In the genomic region with DNA sequence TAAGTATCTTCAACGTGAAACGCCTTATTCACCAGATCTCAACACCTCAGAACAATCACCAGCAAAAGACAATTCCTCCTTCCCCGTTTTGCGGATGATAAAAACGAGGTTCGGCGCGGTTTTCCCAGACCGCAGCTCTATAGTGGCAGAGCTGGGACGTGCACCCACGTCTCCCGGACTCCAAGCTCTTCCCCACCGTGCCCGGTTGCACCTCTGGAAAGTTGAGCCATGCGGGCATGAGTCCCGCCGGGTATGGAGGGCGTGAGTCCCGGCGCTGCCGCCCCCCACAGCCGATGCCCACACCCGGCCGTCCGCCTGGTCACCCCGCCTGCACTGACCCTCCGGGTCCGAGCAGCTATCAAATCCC, we compare ENCODE assay signal across 7 mouse cellular contexts. TPM values are rescaled to one million over a fixed set of nuclear protein-coding genes. Genes with fewer than 3 reads are reported as not detected.
DNase-seq lines count a peak whose midpoint lies in the region; ATAC-seq lines count a peak whose summit lies in the region.

No protein-coding gene starts in this region.

- H3K9me3 ChIP-seq in megakaryocyte, embryonic 14.5 days = no peaks in the 10 kb centered on the region
- no peaks in the 10 kb centered on the region for H3K9me3 ChIP-seq in embryonic facial prominence, embryonic 11.5 days (replicated peaks; ENCODE audit: control insufficient read depth, low read length)
- no peaks in the 10 kb centered on the region for H3K9me3 ChIP-seq in limb, embryonic 10.5 days (replicated peaks)
- no peaks in the 10 kb centered on the region for H3K9me3 ChIP-seq in stomach, embryonic 14.5 days (ENCODE audit: control insufficient read depth, low read depth, low read length)

- DNase-seq in embryonic facial prominence, embryonic 11.5 days (ENCODE audit: low spot score) = no peak
- DNase-seq in limb, embryonic 10.5 days (ENCODE audit: low spot score) = no peak
- DNase-seq in cerebellum, adult 11 months = no peak

- H3K9ac ChIP-seq in embryonic facial prominence, embryonic 11.5 days (replicated peaks; ENCODE audit: low read length) = peak overlapping the region; percentile 81
- peak overlapping the region; percentile 82 for H3K9ac ChIP-seq in stomach, embryonic 14.5 days (replicated peaks; ENCODE audit: low read depth, low read length)

- H3K4me2 ChIP-seq in embryonic facial prominence, embryonic 11.5 days (ENCODE audit: low read depth, low read length) = peak overlapping the region; percentile 59
- peak overlapping the region; percentile 68 for H3K4me2 ChIP-seq in stomach, embryonic 14.5 days (replicated peaks; ENCODE audit: low read depth, low read length)

- ATAC-seq in megakaryocyte, adult 5-6 weeks (ENCODE audit: poor library complexity, severe bottlenecking) = no peak
- ATAC-seq in embryonic facial prominence, embryonic 11.5 days (replicated peaks; ENCODE audit: insufficient number of reproducible peaks, low FRiP score, low TSS enrichment, low read depth) = no peak; the same call in 1 of the 2 replicates
- no peak for ATAC-seq in stomach, embryonic 14.5 days (ENCODE audit: insufficient number of reproducible peaks, insufficient read depth, low FRiP score, low read depth)
- no peak; the same call in 1 of the 2 replicates for ATAC-seq in megakaryocyte-erythroid progenitor cell, adult 5-6 weeks (replicated peaks; ENCODE audit: low FRiP score, low TSS enrichment, poor library complexity, severe bottlenecking)

- under 1% methylated on average over 28 of the region's 28 CpGs for WGBS in embryonic facial prominence, embryonic 11.5 days
- WGBS in limb, embryonic 10.5 days = under 1% methylated on average over 28 of the region's 28 CpGs
- under 1% methylated on average over 28 of the region's 28 CpGs for WGBS in stomach, embryonic 14.5 days

- H3K4me1 ChIP-seq in megakaryocyte, embryonic 14.5 days = peaks cover 36% of the 10 kb centered on the region
- no peaks in the 10 kb centered on the region for H3K4me1 ChIP-seq in embryonic facial prominence, embryonic 11.5 days (ENCODE audit: control insufficient read depth, insufficient read depth, low read length)
- H3K4me1 ChIP-seq in limb, embryonic 10.5 days = peaks cover 48% of the 10 kb centered on the region
- peaks cover 22% of the 10 kb centered on the region for H3K4me1 ChIP-seq in stomach, embryonic 14.5 days (ENCODE audit: control insufficient read depth, insufficient read depth, low read length)

- no peaks in the 10 kb centered on the region for H3K36me3 ChIP-seq in megakaryocyte, embryonic 14.5 days (replicated peaks; ENCODE audit: low read length)
- no peaks in the 10 kb centered on the region for H3K36me3 ChIP-seq in embryonic facial prominence, embryonic 11.5 days (replicated peaks; ENCODE audit: control insufficient read depth, insufficient read depth, low read depth, low read length)
- no peaks in the 10 kb centered on the region for H3K36me3 ChIP-seq in limb, embryonic 10.5 days
- no peaks in the 10 kb centered on the region for H3K36me3 ChIP-seq in stomach, embryonic 14.5 days (ENCODE audit: control insufficient read depth, insufficient read depth, low read length)

- H3K4me3 ChIP-seq in megakaryocyte, embryonic 14.5 days (replicated peaks) = peak overlapping the region; percentile 95
- peak overlapping the region; percentile 83 for H3K4me3 ChIP-seq in embryonic facial prominence, embryonic 11.5 days (ENCODE audit: low read depth, low read length)
- H3K4me3 ChIP-seq in limb, embryonic 10.5 days = peak overlapping the region; percentile 93
- H3K4me3 ChIP-seq in stomach, embryonic 14.5 days (ENCODE audit: low read depth, low read length) = peak overlapping the region; percentile 89

- H3K27me3 ChIP-seq in megakaryocyte, embryonic 14.5 days (replicated peaks) = peaks cover 4% of the 10 kb centered on the region
- no peaks in the 10 kb centered on the region for H3K27me3 ChIP-seq in embryonic facial prominence, embryonic 11.5 days (ENCODE audit: control insufficient read depth, insufficient read depth, low read length)
- H3K27me3 ChIP-seq in limb, embryonic 10.5 days (ENCODE audit: low read depth, poor library complexity, severe bottlenecking) = no peaks in the 10 kb centered on the region
- no peaks in the 10 kb centered on the region for H3K27me3 ChIP-seq in stomach, embryonic 14.5 days (ENCODE audit: control insufficient read depth, insufficient read depth, low read length)

- H3K27ac ChIP-seq in embryonic facial prominence, embryonic 11.5 days (replicated peaks; ENCODE audit: low read depth, low read length) = no peak overlapping the region
- H3K27ac ChIP-seq in limb, embryonic 10.5 days = peak overlapping the region; percentile 92
- H3K27ac ChIP-seq in stomach, embryonic 14.5 days (ENCODE audit: low read length) = peak overlapping the region; percentile 52; the same call in 1 of the 2 replicates

RNA-seq across cellular contexts. Expression of a gene that starts 0.4 kb away (rescaled TPM):
- polyA plus RNA-seq in megakaryocyte, embryonic 14.5 days (2012; ENCODE audit: insufficient read depth, low replicate concordance) = 27.5 and 46.5 TPM in 2 replicates
- total RNA-seq in megakaryocyte, adult 5-6 weeks (2015) = 23.3 and 30.2 TPM in 2 replicates
- total RNA-seq in megakaryocyte, adult 5-6 weeks (2017) = 6.8 and 11.8 TPM in 2 replicates
- 4.5 and 6.8 TPM in 2 replicates for polyA plus RNA-seq in embryonic facial prominence, embryonic 11.5 days (2014; fragmentation: Nextera tagmentation; extraction: Ambion mirVana)
- polyA plus RNA-seq in limb, embryonic 10.5 days (2016; fragmentation: Nextera tagmentation; extraction: Ambion mirVana) = 12.6 and 13.4 TPM in 2 replicates
- polyA plus RNA-seq in stomach, embryonic 14.5 days (2014; fragmentation: Nextera tagmentation; extraction: Ambion mirVana) = 21.2 and 22.0 TPM in 2 replicates
- total RNA-seq in megakaryocyte-erythroid progenitor cell, adult 5-6 weeks (2014; fragmentation: Nextera tagmentation) = 48.5 and 56.1 TPM in 2 replicates
- total RNA-seq in megakaryocyte-erythroid progenitor cell, adult 5-6 weeks (2017) = 6.2 and 7.0 TPM in 2 replicates
